Mouse (Mus musculus): ENCODE data around the gene Car6. TPM values are rescaled to one million over a fixed set of nuclear protein-coding genes. Genes with fewer than 3 reads are reported as not detected.

The Car6 gene
- polyA plus RNA-seq, 1 experiment from 2014 or later, result 0.20 TPM

DNA sequence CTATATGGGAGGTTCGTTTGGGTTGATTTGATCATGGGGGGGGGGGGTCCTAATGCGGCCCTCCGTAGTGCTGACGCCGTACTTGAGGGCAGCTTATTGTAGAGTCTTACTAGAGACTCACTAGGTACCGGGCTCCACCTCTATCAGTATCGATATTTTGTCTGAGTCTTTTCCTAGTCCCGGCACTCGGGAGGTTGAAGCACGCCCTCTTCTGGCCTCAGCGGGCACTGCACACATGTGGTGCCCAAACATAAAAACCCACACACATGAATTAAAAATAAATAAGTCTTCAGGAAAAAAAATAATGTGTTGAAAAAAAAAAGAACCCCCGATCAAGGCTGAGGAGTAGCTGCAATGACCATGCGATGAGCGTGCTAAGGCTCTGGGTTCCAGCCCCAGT, 27.1 kb downstream of the Car6 start:
- no peaks in the 10 kb centered on the region for H3K36me3 ChIP-seq
- peaks cover 7% of the 10 kb centered on the region; the same call in 1 of the 2 replicates for H3K4me1 ChIP-seq
- H3K4me3 ChIP-seq, result no peak overlapping the region
- H3K9me3 ChIP-seq, result no peaks in the 10 kb centered on the region
- no peak overlapping the region for H3K9ac ChIP-seq
- no peak for ATAC-seq (ENCODE audit: insufficient number of reproducible peaks, low FRiP score, low TSS enrichment, low read depth)
- no peak overlapping the region for H3K27ac ChIP-seq
- no peak overlapping the region for H3K4me2 ChIP-seq
- 90% methylated on average over 14 of the region's 14 CpGs for WGBS
- no peaks in the 10 kb centered on the region for H3K27me3 ChIP-seq

DNA sequence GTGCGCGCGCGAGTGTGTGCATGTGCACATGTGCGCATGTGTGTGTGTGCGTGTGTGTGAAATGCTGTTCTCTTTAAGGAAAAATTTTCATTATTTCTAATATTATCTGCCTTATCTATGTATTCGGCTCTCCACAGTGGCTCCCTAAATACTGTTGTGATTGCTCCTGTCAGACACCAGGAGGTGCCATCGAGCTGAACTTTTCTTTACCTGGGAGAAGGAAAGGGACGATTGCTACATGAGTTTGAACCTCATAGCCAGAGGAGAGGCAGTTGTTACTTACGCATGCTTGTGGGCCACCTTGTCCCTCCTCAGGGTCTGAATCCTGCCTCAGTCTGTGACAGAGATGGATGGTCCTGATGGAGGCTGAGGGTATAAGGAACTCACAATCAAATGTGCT, 27.9 kb downstream of the Car6 start:
- 57% methylated on average over 10 of the region's 10 CpGs for WGBS
- no peak overlapping the region for H3K4me3 ChIP-seq
- ATAC-seq (ENCODE audit: insufficient number of reproducible peaks, low FRiP score, low TSS enrichment, low read depth), result no peak

GRCm38 (mm10) chr4:150172107-150172506, 29.0 kb downstream of the Car6 start:
- no peak overlapping the region for H3K4me2 ChIP-seq
- H3K36me3 ChIP-seq, result no peaks in the 10 kb centered on the region
- H3K27me3 ChIP-seq, result no peaks in the 10 kb centered on the region
- no peak overlapping the region for H3K27ac ChIP-seq
- 73% methylated on average over 8 of the region's 8 CpGs for WGBS
- ATAC-seq (ENCODE audit: insufficient number of reproducible peaks, low FRiP score, low TSS enrichment, low read depth), result no peak
- H3K9me3 ChIP-seq, result no peaks in the 10 kb centered on the region
- no peak overlapping the region for H3K4me3 ChIP-seq
- H3K9ac ChIP-seq, result no peak overlapping the region
- H3K4me1 ChIP-seq, result peaks cover 7% of the 10 kb centered on the region; the same call in 1 of the 2 replicates

More for the DNA sequence above, 27.9 kb downstream of the Car6 start:
- Histone ChIP-seq H3K9me3 (no peaks in the 10 kb centered on the region), H3K27me3 (no peaks in the 10 kb centered on the region), H3K9ac (no peak overlapping the region), H3K4me2 (no peak overlapping the region), H3K36me3 (no peaks in the 10 kb centered on the region), H3K27ac (no peak overlapping the region), H3K4me1 (peaks cover 7% of the 10 kb centered on the region; the same call in 1 of the 2 replicates)

- Histone ChIP-seq H3K4me1 (0 out of 2 replicates have a peak, but pooled peaks cover 3% of the 10 kb centered on the region), H3K9ac (no peak overlapping the region), H3K27me3 (no peaks in the 10 kb centered on the region), H3K4me2 (no peak overlapping the region), H3K9me3 (no peaks in the 10 kb centered on the region), H3K4me3 (no peak overlapping the region), H3K27ac (no peak overlapping the region), H3K36me3 (no peaks in the 10 kb centered on the region)
- 80% methylated on average over 10 of the region's 10 CpGs for WGBS
- no peak for ATAC-seq (ENCODE audit: insufficient number of reproducible peaks, low FRiP score, low TSS enrichment, low read depth)
These were observed 32.7 kb downstream of the Car6 start for GRCm38 (mm10) chr4:150168406-150168805.

DNA sequence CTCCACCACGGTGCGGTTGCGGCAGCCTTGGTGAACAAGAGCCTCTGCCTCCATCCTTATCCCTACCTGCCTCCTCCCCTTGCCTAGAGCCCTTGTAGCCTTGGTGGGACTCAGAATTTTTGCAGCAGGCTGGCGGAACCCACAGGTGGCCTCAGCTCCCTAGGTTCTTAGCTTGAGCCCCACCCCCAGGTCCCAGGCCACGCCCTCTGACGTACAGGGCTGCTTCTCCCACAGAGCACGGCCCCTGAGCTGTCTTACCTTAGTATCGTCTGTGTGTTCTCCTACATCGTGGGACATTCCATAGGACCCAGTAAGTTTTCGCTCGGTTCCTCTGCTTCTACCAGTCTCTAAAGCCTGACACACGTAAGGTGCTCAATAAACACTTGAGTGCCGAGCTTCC, 36.3 kb downstream of the Car6 start:
- no peaks in the 10 kb centered on the region for H3K27me3 ChIP-seq
- 36% methylated on average over 13 of the region's 13 CpGs for whole genome bisulfite sequencing
- H3K9ac ChIP-seq, result no peak overlapping the region
- ATAC-seq (ENCODE audit: insufficient number of reproducible peaks, low FRiP score, low TSS enrichment, low read depth), result no peak
- 0 out of 2 replicates have a peak overlapping the region, but pooled peaks have one; percentile 5 for H3K4me2 ChIP-seq
- no peak overlapping the region for H3K4me3 ChIP-seq
- no peaks in the 10 kb centered on the region for H3K9me3 ChIP-seq
- H3K4me1 ChIP-seq, result 0 out of 2 replicates have a peak, but pooled peaks cover 3% of the 10 kb centered on the region
- H3K27ac ChIP-seq, result no peak overlapping the region
- no peaks in the 10 kb centered on the region for H3K36me3 ChIP-seq

- ATAC-seq (ENCODE audit: insufficient number of reproducible peaks, low FRiP score, low TSS enrichment, low read depth), result no peak
These were observed 38.5 kb downstream of the Car6 start for GRCm38 (mm10) chr4:150162561-150163169.

DNA sequence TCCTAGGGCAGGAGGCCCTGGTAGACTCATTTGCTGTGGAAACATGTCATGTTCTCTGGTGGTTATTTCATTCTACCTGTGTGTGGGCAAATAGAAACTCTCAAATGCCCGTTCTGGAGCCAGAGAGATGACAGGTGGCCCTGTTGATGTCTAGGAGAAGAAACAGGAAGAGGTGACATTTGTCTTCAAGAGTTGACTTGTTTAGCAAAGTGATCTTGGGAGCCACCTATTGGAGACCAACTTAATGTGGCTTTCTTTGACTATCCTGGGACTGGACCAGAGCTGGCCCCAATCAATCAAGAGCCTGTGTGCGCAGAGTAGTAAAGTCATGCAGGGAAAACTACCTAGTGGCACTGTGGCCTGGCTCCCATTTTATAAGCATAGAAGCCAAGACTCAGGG, 41.7 kb downstream of the Car6 start:
- H3K9me3 ChIP-seq, result no peaks in the 10 kb centered on the region
- no peak overlapping the region for H3K9ac ChIP-seq
- no peaks in the 10 kb centered on the region for H3K4me1 ChIP-seq
- no peaks in the 10 kb centered on the region for H3K27me3 ChIP-seq
- H3K4me3 ChIP-seq, result no peak overlapping the region
- no peak for ATAC-seq (ENCODE audit: insufficient number of reproducible peaks, low FRiP score, low TSS enrichment, low read depth)
- H3K4me2 ChIP-seq, result no peak overlapping the region
- no peaks in the 10 kb centered on the region for H3K36me3 ChIP-seq
- 78% methylated on average over 2 of the region's 2 CpGs for WGBS
- H3K27ac ChIP-seq, result no peak overlapping the region

More at GRCm38 (mm10) chr4:150162561-150163169, 38.5 kb downstream of the Car6 start:
- no peak overlapping the region for H3K4me3 ChIP-seq
- no peak overlapping the region for H3K27ac ChIP-seq
- 76% methylated on average over 13 of the region's 13 CpGs for WGBS
- H3K9me3 ChIP-seq, result no peaks in the 10 kb centered on the region
- H3K4me1 ChIP-seq, result 0 out of 2 replicates have a peak, but pooled peaks cover 3% of the 10 kb centered on the region
- H3K4me2 ChIP-seq, result no peak overlapping the region
- no peaks in the 10 kb centered on the region for H3K36me3 ChIP-seq
- no peak overlapping the region for H3K9ac ChIP-seq
- no peaks in the 10 kb centered on the region for H3K27me3 ChIP-seq

DNA sequence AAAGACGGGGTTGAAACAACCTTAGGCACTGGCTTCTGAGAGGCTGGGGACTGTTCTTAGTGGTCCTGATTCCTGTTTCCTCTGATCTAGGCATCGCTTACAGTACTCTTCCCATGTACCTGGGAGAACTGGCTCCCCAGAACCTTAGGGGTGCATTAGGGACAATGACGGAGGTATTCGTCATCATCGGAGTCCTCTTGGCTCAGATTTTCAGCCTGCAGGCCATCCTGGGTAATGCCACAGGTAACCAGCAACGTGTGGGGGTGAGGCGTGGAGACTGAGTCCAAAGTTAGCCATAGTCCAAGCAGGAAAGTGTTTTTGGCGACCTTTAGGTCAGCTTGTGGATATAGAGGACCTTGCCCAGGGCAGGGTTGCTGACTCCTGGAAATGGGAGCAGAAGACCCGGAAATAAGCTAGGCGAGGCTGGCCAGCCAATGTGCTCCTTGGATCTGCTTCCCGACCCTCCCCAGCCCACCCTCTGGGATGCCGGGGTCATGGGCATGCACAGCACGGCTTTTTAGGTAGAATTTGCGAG, 43.7 kb downstream of the Car6 start:
- Histone ChIP-seq H3K4me1 (no peaks in the 10 kb centered on the region), H3K36me3 (no peaks in the 10 kb centered on the region), H3K9ac (no peak overlapping the region), H3K9me3 (no peaks in the 10 kb centered on the region), H3K27ac (no peak overlapping the region), H3K27me3 (no peaks in the 10 kb centered on the region), H3K4me3 (no peak overlapping the region), H3K4me2 (no peak overlapping the region)
- ATAC-seq (ENCODE audit: insufficient number of reproducible peaks, low FRiP score, low TSS enrichment, low read depth), result no peak
- WGBS, result 66% methylated on average over 14 of the region's 14 CpGs

DNA sequence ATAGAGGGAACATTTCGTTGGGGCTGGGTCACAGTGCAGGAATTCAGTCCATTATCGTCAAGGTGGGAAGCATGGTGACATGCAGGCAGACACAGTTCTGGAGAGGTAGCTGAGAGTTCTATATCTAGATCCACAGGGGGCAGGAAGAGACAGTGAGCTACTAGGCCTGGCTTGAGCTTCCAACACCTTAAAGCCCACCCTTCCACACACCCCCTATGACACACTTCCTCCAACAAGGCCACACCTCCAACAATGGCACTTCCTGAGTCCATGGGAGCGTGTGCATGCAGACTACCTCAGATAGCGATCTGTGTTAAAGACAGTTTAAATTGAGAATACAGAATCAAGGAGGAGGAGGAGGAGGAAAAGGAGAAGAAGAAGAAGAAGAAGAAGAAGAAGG, 45.4 kb downstream of the Car6 start:
- no peak overlapping the region for H3K4me3 ChIP-seq

GRCm38 (mm10) chr4:150155301-150155700, 45.8 kb downstream of the Car6 start:
- 89% methylated on average over 4 of the region's 4 CpGs for WGBS
- H3K4me1 ChIP-seq, result no peaks in the 10 kb centered on the region
- no peak overlapping the region for H3K4me2 ChIP-seq
- no peaks in the 10 kb centered on the region for H3K27me3 ChIP-seq
- no peak overlapping the region for H3K9ac ChIP-seq
- no peaks in the 10 kb centered on the region for H3K9me3 ChIP-seq
- no peak overlapping the region for H3K27ac ChIP-seq
- no peak for ATAC-seq (ENCODE audit: insufficient number of reproducible peaks, low FRiP score, low TSS enrichment, low read depth)
- no peak overlapping the region for H3K4me3 ChIP-seq
- H3K36me3 ChIP-seq, result no peaks in the 10 kb centered on the region

More for the DNA sequence above, 45.4 kb downstream of the Car6 start:
- H3K27me3 ChIP-seq, result no peaks in the 10 kb centered on the region
- H3K36me3 ChIP-seq, result no peaks in the 10 kb centered on the region
- H3K27ac ChIP-seq, result no peak overlapping the region
- no peak for ATAC-seq (ENCODE audit: insufficient number of reproducible peaks, low FRiP score, low TSS enrichment, low read depth)
- no peaks in the 10 kb centered on the region for H3K4me1 ChIP-seq
- H3K9me3 ChIP-seq, result no peaks in the 10 kb centered on the region
- H3K9ac ChIP-seq, result no peak overlapping the region
- H3K4me2 ChIP-seq, result no peak overlapping the region
- 91% methylated on average over 4 of the region's 4 CpGs for WGBS

- no peaks in the 10 kb centered on the region for H3K36me3 ChIP-seq
- H3K4me3 ChIP-seq, result no peak overlapping the region
- H3K9me3 ChIP-seq, result no peaks in the 10 kb centered on the region
- no peak overlapping the region for H3K4me2 ChIP-seq
- H3K27me3 ChIP-seq, result no peaks in the 10 kb centered on the region
- no peak overlapping the region for H3K27ac ChIP-seq
- H3K4me1 ChIP-seq, result no peaks in the 10 kb centered on the region
- no peak for ATAC-seq (ENCODE audit: insufficient number of reproducible peaks, low FRiP score, low TSS enrichment, low read depth)
- 78% methylated on average over 8 of the region's 8 CpGs for WGBS
- H3K9ac ChIP-seq, result no peak overlapping the region
These were observed 48.6 kb downstream of the Car6 start for GRCm38 (mm10) chr4:150152483-150152882.

DNA sequence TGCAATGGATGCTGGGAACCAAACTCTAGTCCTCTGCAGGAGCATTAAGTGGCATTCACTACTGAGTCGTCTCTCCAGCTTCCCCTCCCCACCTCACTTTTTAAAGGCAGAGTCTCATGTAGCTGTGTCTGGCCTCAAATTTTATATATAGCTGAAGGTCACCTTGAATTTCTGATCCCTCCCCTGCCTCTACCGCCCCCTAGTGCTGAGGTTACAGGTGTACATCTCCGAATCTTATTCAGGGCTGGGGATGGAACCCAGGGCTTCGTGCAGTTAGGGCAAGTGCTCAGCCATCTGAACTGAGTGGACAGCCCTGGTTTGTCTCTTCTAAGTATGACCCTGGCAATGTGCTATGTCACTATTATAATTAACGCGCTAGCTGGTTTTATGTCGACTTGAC, 50.1 kb downstream of the Car6 start:
- Histone ChIP-seq H3K4me2 (no peak overlapping the region), H3K4me3 (no peak overlapping the region), H3K36me3 (no peaks in the 10 kb centered on the region), H3K9ac (no peak overlapping the region), H3K4me1 (no peaks in the 10 kb centered on the region), H3K9me3 (no peaks in the 10 kb centered on the region), H3K27me3 (no peaks in the 10 kb centered on the region), H3K27ac (no peak overlapping the region)
- ATAC-seq (ENCODE audit: insufficient number of reproducible peaks, low FRiP score, low TSS enrichment, low read depth), result no peak
- 83% methylated on average over 7 of the region's 7 CpGs for WGBS

Data from limb, embryonic 15.5 days (tissue).